Comparison of ENCODE assay signal across 12 mouse cellular contexts in genomic region chr10:86947541-86947940, GRCm38 (mm10).
DNase-seq lines count a peak whose midpoint lies in the region; ATAC-seq and TF ChIP-seq lines count a peak whose summit lies in the region.
"Had no signal": no experiment of that assay in that cellular context is flagged by ENCODE, and none has a peak within 500 bp of the region (broad histone marks: within the 10 kb centered on the region; RNA-seq: fewer than 3 reads in every experiment).

No protein-coding gene starts in this region.

- no peaks in the 10 kb centered on the region for H3K79me2 ChIP-seq in MEL (ENCODE audit: control insufficient read depth, insufficient read depth, low read length, poor library complexity)

- ATAC-seq in kidney, embryonic 16.5 days (ENCODE audit: low FRiP score, low TSS enrichment) = no peak
- ATAC-seq in heart, embryonic 12.5 days (ENCODE audit: insufficient number of reproducible peaks, low FRiP score) = no peak
- ATAC-seq: forebrain, embryonic 14.5 days; midbrain, embryonic 13.5 days had no signal

- TF ChIP-seq POLR2A in MEL (IDR thresholded peaks at IDR 0.05; ENCODE audit: control insufficient read depth in 1 of 2, insufficient read depth in 1 of 2, low read depth in 1 of 2, low read length in 2 of 2, poor library complexity in 1 of 2) = no peak

- WGBS in kidney, embryonic 16.5 days = 64% methylated on average over 2 of the region's 2 CpGs
- WGBS in heart, embryonic 12.5 days = 64% methylated on average over 2 of the region's 2 CpGs

- H3K27ac ChIP-seq in kidney, embryonic 16.5 days (ENCODE audit: low read length) = no peak overlapping the region
- H3K27ac ChIP-seq in MEL (ENCODE audit: control insufficient read depth, low read depth, low read length) = no peak overlapping the region
- H3K27ac ChIP-seq in heart, embryonic 12.5 days (ENCODE audit: poor library complexity, severe bottlenecking) = no peak overlapping the region
- H3K27ac ChIP-seq: heart, adult 2 months; midbrain, embryonic 13.5 days had no signal

- H3K4me1 ChIP-seq in kidney, embryonic 16.5 days (ENCODE audit: insufficient read depth, low read length) = peaks cover 4% of the 10 kb centered on the region; the same call in 1 of the 2 replicates
- peaks cover 17 to 20% of the 10 kb centered on the region in 2 experiments for H3K4me1 ChIP-seq in MEL (ENCODE audit: control insufficient read depth in 1 of 2, insufficient read depth in 2 of 2, low read length in 2 of 2)
- no peaks in the 10 kb centered on the region for H3K4me1 ChIP-seq in heart, embryonic 12.5 days (replicated peaks)
- H3K4me1 ChIP-seq: midbrain, embryonic 13.5 days had no signal

- H3K4me3 ChIP-seq in kidney, embryonic 16.5 days (ENCODE audit: low read length) = no peak overlapping the region
- no peak overlapping the region for H3K4me3 ChIP-seq in MEL (ENCODE audit: control insufficient read depth in 1 of 2, insufficient read depth in 1 of 2, low read depth in 2 of 2, low read length in 2 of 2)
- H3K4me3 ChIP-seq in heart, embryonic 12.5 days = no peak overlapping the region
- H3K4me3 ChIP-seq: heart, adult 2 months; midbrain, embryonic 13.5 days had no signal

- peak; percentile 3 for DNase-seq in kidney, adult 18-20 months
- peak; percentile 7 for DNase-seq in MEL (ENCODE audit: low read depth, low spot score)
- DNase-seq in adrenal gland, postnatal 36 days = peak; percentile 35 to 48
- DNase-seq in kidney, postnatal 36 days = peak; percentile 12 to 51
- no peak for DNase-seq in cerebellum, adult 18-20 months
- DNase-seq: heart, adult 2 months; thymus, adult 2 months had no signal

- H3K9me3 ChIP-seq in kidney, embryonic 16.5 days (ENCODE audit: low read length) = no peaks in the 10 kb centered on the region
- no peaks in the 10 kb centered on the region for H3K9me3 ChIP-seq in MEL (replicated peaks; ENCODE audit: insufficient read depth, low read length)
- no peaks in the 10 kb centered on the region for H3K9me3 ChIP-seq in heart, embryonic 12.5 days (replicated peaks)
- H3K9me3 ChIP-seq: midbrain, embryonic 13.5 days had no signal

- no peak overlapping the region for H3K4me2 ChIP-seq in kidney, embryonic 16.5 days (replicated peaks; ENCODE audit: low read depth, low read length)
- H3K4me2 ChIP-seq in heart, embryonic 12.5 days = no peak overlapping the region
- H3K4me2 ChIP-seq: midbrain, embryonic 13.5 days had no signal

- no peak for TF ChIP-seq RAD21 in MEL (IDR thresholded peaks at IDR 0.05; ENCODE audit: low read depth, low read length)

- TF ChIP-seq EP300 in MEL (IDR thresholded peaks at IDR 0.05; ENCODE audit: low read depth in 1 of 2, low read length in 2 of 2) = no peak

- no peaks in the 10 kb centered on the region for H3K27me3 ChIP-seq in kidney, embryonic 16.5 days (ENCODE audit: insufficient read depth, low read length)
- no peaks in the 10 kb centered on the region for H3K27me3 ChIP-seq in MEL (ENCODE audit: control insufficient read depth in 1 of 2, insufficient read depth in 2 of 2, low read length in 2 of 2)
- 0 out of 2 replicates have a peak, but pooled peaks cover 3% of the 10 kb centered on the region for H3K27me3 ChIP-seq in heart, embryonic 12.5 days (replicated peaks)
- H3K27me3 ChIP-seq: midbrain, embryonic 13.5 days had no signal

- no peak overlapping the region for H3K9ac ChIP-seq in kidney, embryonic 16.5 days (replicated peaks; ENCODE audit: low read length)
- no peak overlapping the region for H3K9ac ChIP-seq in MEL (ENCODE audit: control insufficient read depth, low read depth, low read length, poor library complexity, severe bottlenecking)
- H3K9ac ChIP-seq in heart, embryonic 12.5 days = no peak overlapping the region
- H3K9ac ChIP-seq: lung, embryonic 14.5 days; midbrain, embryonic 13.5 days had no signal

- no peaks in the 10 kb centered on the region for H3K36me3 ChIP-seq in kidney, embryonic 16.5 days (ENCODE audit: insufficient read depth, low read length)
- peaks cover 0 to 27% of the 10 kb centered on the region in 2 experiments; a peak in 2 of 4 replicates for H3K36me3 ChIP-seq in MEL (ENCODE audit: control insufficient read depth in 1 of 2, insufficient read depth in 2 of 2, low read length in 2 of 2)
- no peaks in the 10 kb centered on the region for H3K36me3 ChIP-seq in heart, embryonic 12.5 days
- H3K36me3 ChIP-seq: midbrain, embryonic 13.5 days had no signal

- no peak for TF ChIP-seq CTCF in MEL (IDR thresholded peaks at IDR 0.05 in 2 of 3, conservative IDR thresholded peaks at IDR 0.05 in 1 of 3; ENCODE audit: control insufficient read depth in 1 of 3, insufficient read depth in 1 of 3, low read depth in 2 of 3, low read length in 3 of 3, poor library complexity in 1 of 3, severe bottlenecking in 1 of 3)

TF ChIP-seq in MEL, 35 proteins besides CTCF, POLR2A, EP300 and RAD21:
- TF ChIP-seq CHD1 (IDR thresholded peaks at IDR 0.05; ENCODE audit: low read depth, low read length) (no peak), NELFE (IDR thresholded peaks at IDR 0.05; ENCODE audit: low read depth, low read length) (no peak), MYB (IDR thresholded peaks at IDR 0.05; ENCODE audit: low read depth, low read length) (no peak), ETS1 (IDR thresholded peaks at IDR 0.05; ENCODE audit: low read depth, low read length) (no peak), NRF1 (IDR thresholded peaks at IDR 0.05; ENCODE audit: insufficient read depth, low read depth, low read length, poor library complexity, severe bottlenecking) (no peak)

Comparison
In these comparisons a context has a peak if more than half of its experiments do, and no peak if none do; other contexts are left out.
1. DNase-seq: peak in kidney, adult 18-20 months (single experiment), MEL (single experiment), adrenal gland, postnatal 36 days (2 of 2) and kidney, postnatal 36 days (2 of 2); none in cerebellum, adult 18-20 months (0 of 2).